Mouse (Mus musculus) hindbrain, embryonic 11.5 days (tissue): ENCODE data around the gene Klf2. TPM values are rescaled to one million over a fixed set of nuclear protein-coding genes. Genes with fewer than 3 reads are reported as not detected.
A peak's percentile ranks its signal among the peaks of the same experiment; 100 is the strongest.

Experiments
- ATAC-seq: fragments of 200-750 bp; cut with Nextera tagmentation; 2 replicates; pipeline ENCODE4 v1.8.0; 2017; ENCODE audit warnings: mild to moderate bottlenecking, moderate TSS enrichment, moderate library complexity; ENCODE audit not compliant: low FRiP score
- DNase-seq: peaks from one replicate; pipeline ENCODE4 v3.0.0-alpha.2; 2015; ENCODE audit warnings: low spot score
- H3K27ac ChIP-seq: fragments of 300-500 bp; sonication (generic); 2 replicates; pipeline ENCODE4 v1.5.1; 2014; ENCODE audit warnings: mild to moderate bottlenecking, low read depth, low read length
- H3K27me3 ChIP-seq: fragments of 300-500 bp; sonication (generic); 2 replicates; pipeline ENCODE4 v1.6.1; 2014; ENCODE audit warnings: mild to moderate bottlenecking, low read length, moderate library complexity, mixed read lengths; ENCODE audit not compliant: control insufficient read depth, insufficient read depth
- H3K36me3 ChIP-seq: fragments of 300-500 bp; sonication (generic); 2 replicates; pipeline ENCODE4 v1.6.1; 2014; ENCODE audit warnings: mild to moderate bottlenecking, low read length, moderate library complexity, mixed read lengths; ENCODE audit not compliant: control insufficient read depth, insufficient read depth
- H3K4me1 ChIP-seq: fragments of 300-500 bp; sonication (generic); replicated peaks from 2 replicates; pipeline ENCODE4 v1.6.1; 2014; ENCODE audit warnings: low read length, mixed read lengths; ENCODE audit not compliant: control insufficient read depth, insufficient read depth
- H3K4me2 ChIP-seq: fragments of 300-500 bp; sonication (generic); replicated peaks from 2 replicates; pipeline ENCODE4 v1.6.1; 2014; ENCODE audit warnings: mild to moderate bottlenecking, low read depth, low read length
- H3K4me3 ChIP-seq: fragments of 300-500 bp; sonication (generic); 2 replicates; pipeline ENCODE4 v1.5.1; 2014; ENCODE audit warnings: low read depth, low read length
- H3K9ac ChIP-seq: fragments of 300-500 bp; sonication (generic); 2 replicates; pipeline ENCODE4 v1.6.1; 2014; ENCODE audit warnings: low read depth, low read length
- H3K9me3 ChIP-seq: fragments of 300-500 bp; sonication (generic); 2 replicates; pipeline ENCODE4 v1.6.1; 2016; ENCODE audit warnings: low read length; ENCODE audit not compliant: control insufficient read depth
- WGBS: fragments of 180-500 bp; shearing (Covaris S2); extraction: QIAGEN DNeasy Blood & Tissue Kit; methylation state at CpG from one replicate; pipeline ENCODE4 v1.1.7; 2014; 5-methylcytosine and 5-hydroxymethylcytosine counted together
- polyA plus RNA-seq: library from polyadenylated mRNA; unstranded; fragments of >200 nt; fragmentation: Nextera tagmentation; extraction: Ambion mirVana; gene quantifications from 2 replicates; pipeline ENCODE4 v1.2.1, GENCODE M21; 2014

The Klf2 gene
- polyA plus RNA-seq, 1 experiment from 2014 or later = 4.8 TPM

DNA sequence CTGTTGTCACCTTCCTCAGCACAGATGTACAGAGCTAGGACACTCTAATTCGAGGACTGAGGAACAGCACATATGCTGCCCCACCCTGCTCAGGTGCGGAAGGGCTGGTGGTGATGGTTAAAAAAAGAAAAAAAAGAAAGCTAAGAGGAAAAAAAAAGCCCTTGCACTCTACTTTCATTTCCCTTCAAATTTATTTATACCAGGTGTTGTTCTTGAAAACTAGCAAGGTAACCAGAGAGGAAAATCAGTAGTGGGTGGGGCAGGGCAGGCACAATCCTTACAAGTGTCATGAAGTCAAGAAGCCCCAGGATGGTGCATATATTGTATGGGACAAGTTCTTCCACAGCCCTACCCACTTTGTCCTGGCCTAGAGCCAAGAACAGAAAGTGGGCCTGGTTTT is 46.2 kb downstream of the Klf2 start:
- H3K9ac ChIP-seq = no peak overlapping the region
- H3K4me2 ChIP-seq = no peak overlapping the region
- no peaks in the 10 kb centered on the region for H3K9me3 ChIP-seq
- 89% methylated on average over 2 of the region's 2 CpGs for WGBS
- no peak overlapping the region for H3K4me3 ChIP-seq
- DNase-seq = no peak
- no peaks in the 10 kb centered on the region for H3K27me3 ChIP-seq
- H3K36me3 ChIP-seq = peaks cover 16% of the 10 kb centered on the region; the same call in 1 of the 2 replicates
- no peak overlapping the region for H3K27ac ChIP-seq
- H3K4me1 ChIP-seq = no peaks in the 10 kb centered on the region
- no peak for ATAC-seq

DNA sequence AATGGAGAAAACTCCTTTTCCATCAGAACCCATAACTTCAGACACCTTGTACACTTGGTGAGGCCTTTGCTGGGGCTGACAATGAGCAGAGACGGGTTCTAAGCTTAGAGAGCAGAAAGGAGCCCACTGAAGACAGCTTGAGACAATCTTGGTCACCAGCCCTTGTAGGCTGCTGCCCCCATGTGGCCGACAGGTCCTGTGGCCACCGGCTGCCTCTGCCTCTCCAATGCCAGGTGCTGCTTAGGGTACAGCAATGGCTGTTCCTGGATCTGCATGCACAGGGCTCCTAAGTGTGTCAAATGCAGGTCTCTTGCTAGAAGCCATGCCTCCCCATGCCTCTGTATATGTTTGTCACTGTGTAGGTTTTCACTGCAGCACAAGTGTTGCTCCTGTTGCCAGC is 47.0 kb downstream of the Klf2 start:
- Histone ChIP-seq H3K4me1 (no peaks in the 10 kb centered on the region), H3K9me3 (no peaks in the 10 kb centered on the region), H3K4me2 (no peak overlapping the region), H3K4me3 (no peak overlapping the region), H3K27me3 (no peaks in the 10 kb centered on the region), H3K27ac (no peak overlapping the region), H3K36me3 (peaks cover 20% of the 10 kb centered on the region; the same call in 1 of the 2 replicates), H3K9ac (no peak overlapping the region)
- DNase-seq (peak; percentile 75), ATAC-seq (peak; percentile 53)
- WGBS = 41% methylated on average over 3 of the region's 3 CpGs

DNA sequence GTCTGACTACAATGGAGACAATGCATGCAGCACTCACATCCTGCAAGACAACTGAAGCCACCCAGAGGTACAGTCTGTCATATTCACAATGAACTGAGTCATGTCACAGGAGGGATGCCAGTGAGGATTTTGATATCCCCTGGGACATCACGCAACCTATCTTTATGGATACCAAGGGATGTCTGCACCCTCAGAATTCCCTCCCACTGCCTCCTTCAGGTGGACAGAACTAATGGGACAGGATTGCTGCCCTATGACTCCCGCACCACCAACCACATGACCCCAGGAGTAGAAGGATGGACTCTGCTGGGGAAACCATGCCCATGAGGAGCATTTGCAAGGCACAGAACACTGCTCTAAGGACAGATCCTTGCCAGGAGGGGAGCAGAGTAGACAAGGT is 47.6 kb downstream of the Klf2 start:
- Histone ChIP-seq H3K4me1 (no peaks in the 10 kb centered on the region), H3K9ac (no peak overlapping the region), H3K9me3 (no peaks in the 10 kb centered on the region), H3K27me3 (no peaks in the 10 kb centered on the region), H3K4me2 (no peak overlapping the region), H3K36me3 (peaks cover 23% of the 10 kb centered on the region), H3K4me3 (no peak overlapping the region), H3K27ac (no peak overlapping the region)
- ATAC-seq (peak; percentile 15; the same call in 1 of the 2 replicates), DNase-seq (no peak)
- WGBS = 100% methylated on average over 2 of the region's 2 CpGs

Other genes with a start within 250 kb of the Klf2 start
- not detected in 2 replicates for gene Olfr373, start 235.9 kb upstream of the Klf2 start, polyA plus RNA-seq
- not detected in 2 replicates for gene Olfr374, start 212.0 kb upstream of the Klf2 start, polyA plus RNA-seq
- 567 and 576 TPM in 2 replicates for gene Tpm4, start 184.1 kb upstream of the Klf2 start, polyA plus RNA-seq
- gene Rab8a, start 157.8 kb upstream of the Klf2 start, polyA plus RNA-seq = 94.2 and 101 TPM in 2 replicates
- not detected in 2 replicates for gene Hsh2d, start 129.4 kb upstream of the Klf2 start, polyA plus RNA-seq
- gene Cib3, start 106.2 kb upstream of the Klf2 start, polyA plus RNA-seq = not detected in 2 replicates
- gene Gm11034, start 105.4 kb upstream of the Klf2 start, polyA plus RNA-seq = not detected in 2 replicates
- gene Fam32a, start 99.3 kb upstream of the Klf2 start, polyA plus RNA-seq = 75.9 and 78.9 TPM in 2 replicates
- 174 and 175 TPM in 2 replicates for gene Ap1m1, start 79.0 kb upstream of the Klf2 start, polyA plus RNA-seq
- 32.2 and 35.1 TPM in 2 replicates for gene Gm10282, start 13.8 kb upstream of the Klf2 start, polyA plus RNA-seq
- gene Eps15l1, start 102.4 kb downstream of the Klf2 start, polyA plus RNA-seq = 73.4 and 75.9 TPM in 2 replicates
- gene Calr3, start 124.8 kb downstream of the Klf2 start, polyA plus RNA-seq = 0.74 and 1.3 TPM in 2 replicates
- gene 1700030K09Rik, start 124.8 kb downstream of the Klf2 start, polyA plus RNA-seq = 11.4 and 13.4 TPM in 2 replicates
- 49.8 and 53.0 TPM in 2 replicates for gene Cherp, start 156.2 kb downstream of the Klf2 start, polyA plus RNA-seq
- 10.7 and 13.0 TPM in 2 replicates for gene Slc35e1, start 173.6 kb downstream of the Klf2 start, polyA plus RNA-seq
- gene Med26, start 229.2 kb downstream of the Klf2 start, polyA plus RNA-seq = 11.2 and 13.0 TPM in 2 replicates